Mouse (Mus musculus): ENCODE data around the gene Gch1.

GRCm38 (mm10) chr14:47186561-47186960 lies 2.7 kb downstream of the Gch1 start:
- TF ChIP-seq POLR2A (IDR thresholded peaks at IDR 0.05; ENCODE audit: borderline replicate concordance, control insufficient read depth, low read depth, low read length) (no peak), CTCF (IDR thresholded peaks at IDR 0.05; ENCODE audit: control insufficient read depth, insufficient read depth, low read length) (no peak)
